Mouse (Mus musculus): ENCODE data around the gene Tmem161b. TPM values are rescaled to one million over a fixed set of nuclear protein-coding genes. Genes with fewer than 3 reads are reported as not detected.

Gene Tmem161b
- polyA plus RNA-seq, 1 experiment from 2014 or later = 27.0 TPM

DNA sequence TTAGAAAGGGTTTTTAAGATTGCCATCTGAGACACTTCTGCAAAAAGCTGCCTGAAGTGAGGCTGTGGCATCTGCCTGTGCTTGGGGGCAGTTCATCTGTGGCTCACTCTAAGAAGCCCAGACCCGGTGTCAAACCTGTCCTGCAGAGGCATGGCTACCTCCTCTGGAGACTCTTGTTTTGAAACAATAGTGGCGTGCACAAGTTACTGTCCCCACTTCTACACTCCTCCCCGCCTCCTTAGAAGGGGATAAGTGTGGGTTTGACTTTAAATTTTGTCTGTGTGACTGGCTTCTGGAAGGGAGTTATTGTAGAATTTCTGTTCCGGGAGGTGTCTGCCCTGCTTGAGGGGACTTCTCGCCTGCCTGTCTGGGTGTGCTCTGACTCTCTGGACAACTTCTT is 121.2 kb downstream of the Tmem161b start:
- WGBS = 24% methylated on average over 5 of the region's 5 CpGs
- Histone ChIP-seq H3K27ac (ENCODE audit: low read depth, low read length) (peak overlapping the region; percentile 98), H3K9ac (ENCODE audit: low read length) (peak overlapping the region; percentile 81), H3K4me3 (ENCODE audit: low read depth, low read length) (no peak overlapping the region), H3K4me1 (ENCODE audit: control insufficient read depth, insufficient read depth, low read length) (peaks cover 29% of the 10 kb centered on the region), H3K36me3 (ENCODE audit: control insufficient read depth, insufficient read depth, low read length) (no peaks in the 10 kb centered on the region), H3K27me3 (replicated peaks; ENCODE audit: control insufficient read depth, insufficient read depth, low read length) (no peaks in the 10 kb centered on the region), H3K9me3 (replicated peaks; ENCODE audit: control insufficient read depth, low read length) (no peaks in the 10 kb centered on the region), H3K4me2 (ENCODE audit: low read length) (peak overlapping the region; percentile 90)
- no peak for ATAC-seq
- peak; percentile 37 for DNase-seq (ENCODE audit: low spot score)

- ATAC-seq (no peak), DNase-seq (ENCODE audit: low spot score) (peak; percentile 31)
- H3K27me3 ChIP-seq (replicated peaks; ENCODE audit: control insufficient read depth, insufficient read depth, low read length) = no peaks in the 10 kb centered on the region
- no peak overlapping the region for H3K4me3 ChIP-seq (ENCODE audit: low read depth, low read length)
- H3K27ac ChIP-seq (ENCODE audit: low read depth, low read length) = peak overlapping the region; percentile 98
- H3K4me2 ChIP-seq (ENCODE audit: low read length) = peak overlapping the region; percentile 90
- H3K9me3 ChIP-seq (replicated peaks; ENCODE audit: control insufficient read depth, low read length) = no peaks in the 10 kb centered on the region
- 10% methylated on average over 13 of the region's 13 CpGs for WGBS
- H3K9ac ChIP-seq (ENCODE audit: low read length) = peak overlapping the region; percentile 81
- peaks cover 29% of the 10 kb centered on the region for H3K4me1 ChIP-seq (ENCODE audit: control insufficient read depth, insufficient read depth, low read length)
- H3K36me3 ChIP-seq (ENCODE audit: control insufficient read depth, insufficient read depth, low read length) = no peaks in the 10 kb centered on the region
Measured at GRCm38 (mm10) chr13:84343691-84344495, 121.8 kb downstream of the Tmem161b start.

GRCm38 (mm10) chr13:84344711-84345110 is 122.6 kb downstream of the Tmem161b start:
- Histone ChIP-seq H3K4me2 (ENCODE audit: low read length) (peak overlapping the region; percentile 90), H3K9ac (ENCODE audit: low read length) (peak overlapping the region; percentile 81), H3K4me1 (ENCODE audit: control insufficient read depth, insufficient read depth, low read length) (peaks cover 29% of the 10 kb centered on the region), H3K36me3 (ENCODE audit: control insufficient read depth, insufficient read depth, low read length) (no peaks in the 10 kb centered on the region), H3K4me3 (ENCODE audit: low read depth, low read length) (peak overlapping the region; percentile 30), H3K27ac (ENCODE audit: low read depth, low read length) (peak overlapping the region; percentile 98), H3K9me3 (replicated peaks; ENCODE audit: control insufficient read depth, low read length) (no peaks in the 10 kb centered on the region), H3K27me3 (replicated peaks; ENCODE audit: control insufficient read depth, insufficient read depth, low read length) (no peaks in the 10 kb centered on the region)
- 4% methylated on average over 7 of the region's 7 CpGs for WGBS
- ATAC-seq (no peak), DNase-seq (ENCODE audit: low spot score) (peak; percentile 75)

DNA sequence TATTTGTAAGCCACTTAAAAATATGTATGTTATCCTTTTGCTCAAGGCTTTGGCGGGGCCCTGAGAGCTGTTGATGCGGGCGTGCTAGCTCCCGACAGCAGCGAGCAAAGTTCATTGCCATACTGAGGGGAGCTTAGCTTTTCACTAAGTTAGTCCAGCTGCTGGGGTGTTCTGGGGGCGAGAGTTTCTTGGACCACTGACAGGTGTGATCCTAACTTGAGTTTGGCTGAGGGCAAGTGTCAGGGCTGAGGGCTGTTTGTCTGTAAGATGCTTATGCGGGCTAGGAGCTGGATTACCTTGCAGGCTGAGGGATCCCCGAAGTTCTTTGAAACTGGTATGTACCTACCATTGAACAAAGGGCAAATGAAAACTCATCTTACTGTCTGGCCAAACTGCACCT is 123.0 kb downstream of the Tmem161b start:
- no peaks in the 10 kb centered on the region for H3K27me3 ChIP-seq (replicated peaks; ENCODE audit: control insufficient read depth, insufficient read depth, low read length)
- H3K9ac ChIP-seq (ENCODE audit: low read length) = peak overlapping the region; percentile 81
- H3K27ac ChIP-seq (ENCODE audit: low read depth, low read length) = peak overlapping the region; percentile 98
- DNase-seq (ENCODE audit: low spot score) (peak; percentile 71), ATAC-seq (no peak)
- H3K4me2 ChIP-seq (ENCODE audit: low read length) = peak overlapping the region; percentile 90
- H3K4me3 ChIP-seq (ENCODE audit: low read depth, low read length) = peak overlapping the region; percentile 30
- H3K4me1 ChIP-seq (ENCODE audit: control insufficient read depth, insufficient read depth, low read length) = peaks cover 32% of the 10 kb centered on the region
- H3K36me3 ChIP-seq (ENCODE audit: control insufficient read depth, insufficient read depth, low read length) = no peaks in the 10 kb centered on the region
- no peaks in the 10 kb centered on the region for H3K9me3 ChIP-seq (replicated peaks; ENCODE audit: control insufficient read depth, low read length)
- WGBS = 5% methylated on average over 8 of the region's 8 CpGs

Small RNAs within 50 kb of the gene (microRNA-seq; reads per million reads assigned to microRNA genes)
- gene Gm24331 = not detected

Measured in forebrain, embryonic 14.5 days (tissue).